Mouse (Mus musculus) ES-Bruce4 (cell line): ENCODE measurements around the gene Btnl2. TPM values are rescaled to one million over a fixed set of nuclear protein-coding genes. Genes with fewer than 3 reads are reported as not detected.

Source experiments
- H3K27ac ChIP-seq: 2 replicates; pipeline ENCODE4 v1.5.1; 2012; ENCODE audit warnings: low read length, inconsistent platforms; ENCODE audit not compliant: insufficient read depth
- H3K27me3 ChIP-seq: 2 replicates; pipeline ENCODE4 v1.6.1; 2012; ENCODE audit warnings: mild to moderate bottlenecking, low read length, inconsistent platforms; ENCODE audit not compliant: control insufficient read depth, poor library complexity, insufficient read depth, severe bottlenecking
- H3K36me3 ChIP-seq: 2 replicates; pipeline ENCODE4 v1.6.1; 2012; ENCODE audit warnings: inconsistent platforms, mild to moderate bottlenecking, low read length, moderate library complexity; ENCODE audit not compliant: control insufficient read depth, poor library complexity, insufficient read depth, severe bottlenecking
- H3K4me1 ChIP-seq: one replicate; pipeline ENCODE4 v1.8.1; 2011; ENCODE audit warnings: low read length; ENCODE audit not compliant: control insufficient read depth, insufficient read depth
- H3K4me3 ChIP-seq: 2 replicates; pipeline ENCODE4 v1.5.1; 2011; ENCODE audit warnings: low read depth, mild to moderate bottlenecking, low read length
- H3K9ac ChIP-seq: 2 replicates; pipeline ENCODE4 v1.6.1; 2012; ENCODE audit warnings: low read depth, mild to moderate bottlenecking, inconsistent platforms; ENCODE audit not compliant: poor library complexity, severe bottlenecking
- H3K9me3 ChIP-seq: replicated peaks from 2 replicates; pipeline ENCODE4 v1.6.1; 2012; ENCODE audit warnings: mild to moderate bottlenecking, low read length, inconsistent platforms; ENCODE audit not compliant: control insufficient read depth, poor library complexity, insufficient read depth, severe bottlenecking
- CTCF ChIP-seq: IDR thresholded peaks from one replicate; pipeline ENCODE4 v1.8.1; 2011; ENCODE audit warnings: low read depth, low read length
- EP300 ChIP-seq: IDR thresholded peaks from 2 replicates; pipeline ENCODE4 v1.6.1; 2011; ENCODE audit warnings: low read depth, low read length; ENCODE audit not compliant: insufficient read depth
- POLR2A ChIP-seq: IDR thresholded peaks from one replicate; pipeline ENCODE4 v1.8.1; 2011; ENCODE audit warnings: low read length; ENCODE audit not compliant: insufficient read depth
- polyA plus RNA-seq: library from polyadenylated mRNA; stranded (reverse); fragments of >200 nt; gene quantifications from 2 replicates; pipeline ENCODE4 v1.2.4, GENCODE M21; 2011; ENCODE audit warnings: low read depth; ENCODE audit not compliant: missing spikeins, insufficient read depth, insufficient read length

Gene Btnl2
- polyA plus RNA-seq, 1 experiment: not detected

- H3K27ac ChIP-seq: no peak overlapping the region
- H3K4me3 ChIP-seq: no peak overlapping the region
- H3K27me3 ChIP-seq: no peaks in the 10 kb centered on the region
- no peaks in the 10 kb centered on the region for H3K36me3 ChIP-seq
- no peak overlapping the region for H3K9ac ChIP-seq
- TF ChIP-seq EP300 (no peak; the same call in 1 of the 2 replicates), CTCF (no peak), POLR2A (no peak)
- H3K9me3 ChIP-seq: no peaks in the 10 kb centered on the region
- no peaks in the 10 kb centered on the region for H3K4me1 ChIP-seq
These were observed 13.8 kb upstream of the Btnl2 start for GRCm38 (mm10) chr17:34340619-34341402.

- Histone ChIP-seq H3K27me3 (no peaks in the 10 kb centered on the region), H3K9me3 (no peaks in the 10 kb centered on the region), H3K9ac (no peak overlapping the region), H3K4me1 (no peaks in the 10 kb centered on the region), H3K4me3 (no peak overlapping the region), H3K27ac (no peak overlapping the region), H3K36me3 (no peaks in the 10 kb centered on the region)
- TF ChIP-seq CTCF (no peak), POLR2A (no peak), EP300 (no peak)
These were observed 9.7 kb upstream of the Btnl2 start for GRCm38 (mm10) chr17:34344882-34345281.

DNA sequence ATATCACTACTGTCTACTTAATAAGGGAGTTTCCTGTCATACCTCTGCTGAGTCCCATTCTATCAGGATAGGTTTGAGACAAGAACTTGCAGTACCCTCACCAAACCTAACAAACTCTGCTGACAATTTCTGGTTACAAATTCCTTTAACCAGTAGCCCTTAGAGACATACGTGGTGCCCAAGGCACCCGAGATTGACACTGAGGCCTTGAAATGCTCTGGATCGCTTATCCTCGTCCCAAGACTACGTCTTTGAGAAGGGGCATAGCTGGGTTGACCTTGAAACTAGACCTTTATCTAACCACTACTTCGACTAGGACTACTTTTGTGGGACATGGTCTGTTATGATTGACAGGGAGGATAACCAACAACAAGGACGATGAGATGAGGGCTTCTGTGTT lies 9.1 kb upstream of the Btnl2 start:
- no peak overlapping the region for H3K27ac ChIP-seq
- H3K9me3 ChIP-seq: no peaks in the 10 kb centered on the region
- no peaks in the 10 kb centered on the region for H3K27me3 ChIP-seq
- no peak overlapping the region for H3K4me3 ChIP-seq
- no peak for TF ChIP-seq POLR2A
- no peak overlapping the region for H3K9ac ChIP-seq
- H3K4me1 ChIP-seq: no peaks in the 10 kb centered on the region
- H3K36me3 ChIP-seq: no peaks in the 10 kb centered on the region

DNA sequence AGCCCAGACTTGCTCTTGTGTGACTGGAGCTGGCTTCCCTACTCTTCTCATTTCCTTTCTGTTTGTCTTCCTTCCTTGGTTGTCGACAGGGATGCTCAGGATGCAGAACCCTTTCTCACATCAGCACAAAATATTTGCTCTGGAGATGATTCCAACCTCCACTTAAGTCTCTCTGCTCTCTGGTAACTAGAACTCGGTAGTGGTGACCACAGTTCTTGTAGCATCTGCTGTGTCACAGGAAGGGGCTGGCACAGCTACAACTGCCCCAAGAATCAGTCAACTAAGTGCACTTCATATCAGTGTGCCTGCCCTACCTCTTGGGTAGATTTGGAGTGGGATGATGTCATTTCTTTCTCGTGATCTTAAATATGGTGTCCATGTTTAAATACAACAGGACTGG lies 8.6 kb upstream of the Btnl2 start:
- Histone ChIP-seq H3K4me3 (no peak overlapping the region), H3K27me3 (no peaks in the 10 kb centered on the region), H3K9ac (no peak overlapping the region), H3K4me1 (no peaks in the 10 kb centered on the region), H3K9me3 (no peaks in the 10 kb centered on the region), H3K27ac (no peak overlapping the region), H3K36me3 (no peaks in the 10 kb centered on the region)
- TF ChIP-seq CTCF (no peak), POLR2A (no peak), EP300 (no peak)

DNA sequence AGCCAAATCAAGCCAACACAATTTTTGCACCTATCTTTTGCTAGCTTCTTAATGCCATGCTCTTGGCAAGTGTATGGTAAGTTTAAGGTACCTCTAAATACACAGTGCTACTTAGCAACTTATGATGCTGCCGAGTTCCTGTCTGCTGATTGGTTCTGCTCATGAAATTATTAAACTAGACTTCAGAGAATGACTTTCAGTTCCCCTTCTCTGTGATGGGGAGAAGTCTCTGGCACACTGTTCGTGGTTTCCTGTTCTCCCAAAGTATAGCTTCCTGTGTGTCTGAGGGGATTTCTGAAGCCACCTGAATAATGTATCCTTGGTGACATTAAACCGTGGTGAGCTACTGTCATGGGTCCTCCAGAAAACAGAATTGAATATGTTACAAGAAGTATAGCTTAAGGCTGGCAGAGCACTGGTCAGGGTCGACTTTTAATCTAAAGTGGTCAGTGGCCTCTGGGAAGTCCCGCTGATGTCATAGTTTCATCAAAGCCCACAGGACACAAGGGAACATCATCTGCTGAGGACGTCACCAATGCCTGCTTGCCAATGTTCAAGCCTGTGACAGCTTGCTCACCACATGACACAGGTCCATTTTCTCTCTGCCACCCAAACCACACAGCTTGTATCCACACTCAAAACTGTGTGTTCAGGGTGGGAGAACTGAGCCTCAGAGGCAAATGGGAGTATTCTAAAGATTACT lies 6.9 kb upstream of the Btnl2 start:
- Histone ChIP-seq H3K27ac (no peak overlapping the region), H3K27me3 (no peaks in the 10 kb centered on the region), H3K36me3 (no peaks in the 10 kb centered on the region), H3K9ac (no peak overlapping the region), H3K9me3 (no peaks in the 10 kb centered on the region), H3K4me3 (no peak overlapping the region), H3K4me1 (no peaks in the 10 kb centered on the region)
- TF ChIP-seq POLR2A (no peak), EP300 (no peak), CTCF (no peak)

DNA sequence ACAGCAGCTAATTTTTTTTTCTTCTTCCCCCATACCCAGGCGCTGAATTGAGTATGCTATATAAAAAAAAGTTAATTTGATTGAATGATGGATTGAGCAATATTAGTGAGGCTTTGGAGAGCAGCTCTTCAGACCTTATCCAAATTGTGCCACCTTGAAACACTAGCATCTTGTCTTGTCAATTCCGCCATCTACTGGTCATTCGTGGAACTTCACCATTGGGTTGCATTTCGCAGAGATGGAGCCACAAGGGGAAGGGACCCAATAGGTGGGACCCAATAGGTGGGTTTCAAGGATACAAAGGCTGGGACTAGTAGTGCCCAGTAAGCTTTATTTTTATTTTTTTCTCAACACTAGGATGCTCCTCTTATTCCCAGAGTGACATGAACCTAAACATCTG lies 5.2 kb upstream of the Btnl2 start:
- TF ChIP-seq CTCF (peak; percentile 50), POLR2A (no peak)
- Histone ChIP-seq H3K36me3 (no peaks in the 10 kb centered on the region), H3K27me3 (no peaks in the 10 kb centered on the region), H3K4me1 (no peaks in the 10 kb centered on the region), H3K9ac (no peak overlapping the region), H3K27ac (no peak overlapping the region), H3K9me3 (no peaks in the 10 kb centered on the region), H3K4me3 (no peak overlapping the region)
